Mouse (Mus musculus): ENCODE results near the gene Ugt1a6b.

The Ugt1a6b gene

DNA sequence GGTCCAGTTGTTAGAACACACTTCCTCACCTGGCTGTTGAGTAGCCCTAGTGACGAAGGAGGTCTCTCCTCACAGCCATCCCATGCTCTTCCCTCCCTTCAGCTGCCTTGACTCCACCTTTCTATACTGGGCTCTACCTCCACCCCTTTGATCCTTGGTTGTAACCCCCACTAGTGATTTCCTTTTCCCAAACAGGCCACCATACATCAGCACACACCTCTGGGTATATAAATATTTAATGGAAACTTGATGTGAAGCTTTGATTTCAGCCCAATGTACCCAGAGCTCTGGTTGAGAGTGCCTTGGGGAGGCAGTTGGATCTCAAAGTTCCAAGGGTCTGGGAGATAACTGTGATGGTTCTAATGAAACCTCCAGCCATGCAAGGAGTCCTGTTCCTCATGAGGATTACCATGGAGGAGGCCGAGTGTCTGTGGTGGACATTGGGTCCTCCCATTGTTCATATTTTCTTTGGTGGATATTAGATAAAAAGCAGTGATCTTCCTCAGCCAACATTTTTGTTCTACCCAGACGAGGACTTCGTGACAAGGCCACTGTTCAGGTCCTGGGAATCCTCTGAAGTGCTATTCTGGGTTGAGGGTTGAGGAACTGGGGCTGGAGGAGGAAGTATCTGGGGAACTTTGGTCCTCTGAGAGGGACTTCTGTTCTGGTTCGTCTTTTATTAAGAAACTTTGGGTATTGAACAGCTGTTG is 123.8 kb downstream of the Ugt1a6b start, which contains the start of gene Mroh2a:
Gene Mroh2a, plus strand, starts transcription at position 317 of the 710 bp plus-strand sequence.
- DNase-seq: peak in 1 of 2 experiments; percentile 5

GRCm38 (mm10) chr1:88227482-88227881 is 124.4 kb downstream of the Ugt1a6b start:
- peak in 1 of 2 experiments; percentile 2 for DNase-seq

- peak in 1 of 2 experiments; percentile 8 for DNase-seq
Observed at GRCm38 (mm10) chr1:88228121-88228520, 125.1 kb downstream of the Ugt1a6b start.

DNA sequence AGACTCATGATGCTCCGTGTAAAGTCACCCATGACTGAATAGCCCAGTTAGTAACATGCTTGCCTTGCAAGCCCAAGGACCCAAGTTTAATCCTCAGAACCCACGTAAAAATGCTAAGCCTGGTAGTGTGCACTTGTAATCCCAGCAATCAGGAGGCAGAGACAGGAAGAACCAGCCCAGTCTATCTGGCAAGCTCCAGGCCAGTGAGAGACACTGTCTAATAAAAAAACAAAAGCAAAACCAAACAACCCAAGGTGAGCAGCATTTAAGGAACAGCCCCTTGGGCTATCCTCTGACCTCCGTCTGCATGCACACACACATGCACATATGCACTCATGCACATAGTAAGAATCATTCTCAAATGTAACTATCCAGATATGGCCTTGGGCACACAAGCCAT is 126.5 kb downstream of the Ugt1a6b start:
- DNase-seq: no peak

DNA sequence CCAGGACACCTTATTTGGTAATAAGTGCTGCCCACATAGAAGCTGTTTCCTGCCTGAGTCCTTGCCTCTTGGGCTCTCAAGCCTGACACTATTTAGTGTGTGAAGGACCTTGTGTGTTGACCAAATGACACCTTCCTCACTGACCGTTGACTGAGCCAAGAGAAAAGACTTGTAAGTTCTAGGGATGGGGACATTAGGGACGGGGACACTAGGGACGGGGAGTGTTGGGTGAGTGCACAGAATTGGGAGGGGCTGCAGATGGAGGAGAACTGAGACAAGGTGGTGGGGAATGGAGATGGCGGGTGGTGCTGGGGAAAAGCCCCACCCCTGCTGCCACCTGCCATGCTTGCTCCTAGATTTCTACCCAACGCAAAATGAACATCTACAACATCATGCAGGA is 126.9 kb downstream of the Ugt1a6b start:
- DNase-seq: no peak

GRCm38 (mm10) chr1:88230421-88230820 is 127.4 kb downstream of the Ugt1a6b start:
- no peak for DNase-seq

GRCm38 (mm10) chr1:88230981-88231802 is 128.1 kb downstream of the Ugt1a6b start:
- no peak for DNase-seq

- DNase-seq: no peak
Observed at GRCm38 (mm10) chr1:88231803-88232499, 128.9 kb downstream of the Ugt1a6b start.

GRCm38 (mm10) chr1:88232664-88233380 is 129.8 kb downstream of the Ugt1a6b start:
- no peak for DNase-seq

- DNase-seq: peak in 1 of 2 experiments; percentile 27
Observed at GRCm38 (mm10) chr1:88233421-88234247, 130.6 kb downstream of the Ugt1a6b start.

- DNase-seq: no peak
Observed at GRCm38 (mm10) chr1:88234248-88234610, 131.2 kb downstream of the Ugt1a6b start.

- DNase-seq: peak in 1 of 2 experiments; percentile 10
Observed at GRCm38 (mm10) chr1:88234646-88235045, 131.6 kb downstream of the Ugt1a6b start.

DNA sequence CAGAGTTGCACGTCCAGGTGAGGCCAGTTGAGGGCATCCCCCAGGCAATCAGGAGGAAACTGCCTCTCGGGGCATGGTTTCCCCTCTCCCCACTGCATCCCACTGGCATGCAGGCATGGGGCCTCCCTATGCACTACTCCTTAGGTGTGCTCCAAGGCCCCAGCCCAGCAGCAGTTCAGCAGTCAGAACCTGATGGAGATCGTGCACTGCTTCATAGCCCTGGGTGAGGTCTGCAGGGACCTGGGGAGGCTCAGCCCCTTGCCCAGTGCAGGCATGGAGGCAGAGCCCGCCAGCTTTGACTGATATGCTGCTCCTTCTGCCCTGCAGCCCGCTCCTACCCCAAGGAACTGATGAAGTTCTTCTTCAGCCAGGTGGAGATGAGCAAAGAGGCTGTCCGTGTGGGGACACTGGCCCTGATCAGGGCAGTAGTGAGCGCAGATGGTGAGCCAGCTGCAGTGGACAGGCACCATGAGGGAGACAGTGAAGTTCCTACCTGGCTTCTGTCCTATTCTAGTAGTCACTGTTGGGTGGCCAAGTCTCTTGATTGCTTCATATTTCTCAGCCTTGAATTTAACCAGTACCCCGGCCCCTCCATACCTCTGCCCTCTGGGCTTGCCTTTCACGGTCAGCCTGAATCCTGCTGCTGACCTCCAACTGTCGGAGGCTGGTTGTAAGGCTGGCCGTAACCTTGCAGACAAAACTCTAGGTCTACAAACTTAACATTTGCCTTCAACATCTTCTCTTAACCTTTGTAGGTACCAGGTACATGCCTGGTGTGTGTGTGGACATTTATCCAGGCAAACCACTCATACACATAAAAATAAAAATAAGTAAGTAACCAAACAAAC is 132.2 kb downstream of the Ugt1a6b start:
- DNase-seq: no peak

GRCm38 (mm10) chr1:88235894-88236415 is 132.9 kb downstream of the Ugt1a6b start:
- peak; percentile 59 to 64 for DNase-seq

GRCm38 (mm10) chr1:88237311-88237710 is 134.3 kb downstream of the Ugt1a6b start:
- no peak for DNase-seq

DNA sequence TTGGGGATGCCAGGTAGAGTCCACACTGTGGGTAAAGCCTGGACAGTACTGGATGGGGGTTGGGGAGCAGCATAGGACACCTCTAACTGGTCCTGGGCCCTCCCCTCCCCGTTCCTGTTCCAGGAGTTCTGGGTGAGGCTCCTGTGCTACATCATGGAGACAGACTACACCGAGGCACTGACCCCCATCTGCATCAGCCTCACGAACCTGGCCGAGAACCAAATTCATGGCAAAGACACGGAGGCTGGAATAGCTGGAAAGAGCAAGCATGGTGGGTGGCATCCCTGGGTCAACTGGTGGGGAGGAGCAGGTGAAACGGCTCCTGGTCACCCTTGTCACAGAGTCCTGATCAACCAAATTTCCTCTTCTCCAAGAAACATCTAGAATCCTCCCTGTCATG is 135.7 kb downstream of the Ugt1a6b start:
- no peak for DNase-seq

GRCm38 (mm10) chr1:88240072-88240471 is 137.0 kb downstream of the Ugt1a6b start:
- DNase-seq: no peak

DNA sequence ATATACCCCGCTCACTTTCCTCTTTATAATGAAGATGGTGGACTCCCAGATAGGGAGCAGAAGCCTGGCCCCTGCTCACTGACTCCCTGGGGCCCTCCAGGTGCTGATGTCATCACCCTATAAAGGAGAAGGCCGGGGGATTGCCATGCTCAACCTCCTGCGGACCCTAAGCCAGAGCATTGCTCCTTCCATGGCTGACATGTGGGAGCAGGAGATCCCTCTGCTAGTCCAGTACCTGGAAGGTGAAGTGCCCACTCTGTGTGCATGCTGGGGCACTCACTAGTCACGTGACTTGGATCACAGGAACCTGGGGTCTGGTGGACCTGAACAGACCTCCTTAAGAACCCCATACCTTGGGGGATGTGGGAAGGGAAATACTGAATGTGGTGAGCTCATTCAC is 137.5 kb downstream of the Ugt1a6b start:
- DNase-seq: no peak

DNA sequence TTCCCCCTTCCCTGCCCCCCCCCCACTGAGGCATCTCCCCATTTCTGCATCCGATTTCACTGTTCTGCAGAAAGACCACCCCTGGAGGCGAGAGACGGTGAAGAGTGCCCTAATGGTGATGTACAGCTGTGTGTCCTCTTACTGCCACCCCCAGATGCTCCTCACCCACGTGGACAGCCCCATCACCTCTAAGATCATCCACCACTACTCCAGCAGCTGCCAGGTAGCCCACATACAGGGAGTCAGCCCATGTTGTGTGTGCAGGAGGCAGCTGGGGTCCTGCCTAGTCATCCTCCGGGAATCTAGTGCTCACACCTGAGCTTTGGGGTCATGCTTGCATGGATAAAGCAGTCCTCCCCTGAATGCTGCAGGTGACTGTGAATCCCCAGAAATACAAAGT is 140.8 kb downstream of the Ugt1a6b start:
- DNase-seq: no peak

- DNase-seq: no peak
Observed at GRCm38 (mm10) chr1:88245881-88246280, 142.8 kb downstream of the Ugt1a6b start.

DNA sequence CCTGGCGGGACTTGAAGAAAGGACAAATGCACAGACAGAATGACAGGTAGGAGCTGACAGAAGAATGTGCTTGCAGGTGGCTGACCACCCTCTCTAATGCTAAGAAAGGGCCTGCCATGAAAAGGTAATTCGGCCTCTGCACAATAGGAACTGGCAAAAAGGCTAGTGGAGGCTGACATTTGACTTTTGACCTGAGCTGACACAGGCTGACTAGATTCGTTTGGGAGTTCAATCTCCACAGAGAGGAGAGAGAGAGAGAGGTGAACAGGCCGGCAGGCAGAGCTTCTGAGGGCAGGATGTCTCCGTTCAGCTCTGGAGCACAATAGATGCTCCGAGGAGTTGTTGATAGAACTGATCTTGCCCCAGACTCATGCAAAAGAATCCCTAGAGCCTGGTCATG is 143.3 kb downstream of the Ugt1a6b start:
- no peak for DNase-seq

Data from kidney, postnatal 36 days (tissue).